Mouse (Mus musculus) adrenal gland, adult 2 months (tissue): ENCODE measurements at regions not wholly inside any gene's neighbourhood (a gene's known extent, or its start where the extent isn't known, plus 50 kb on each side); places are given as distances from the start of the nearest gene placed in this dataset.

ENCODE experiments used
- DNase-seq: peaks from one replicate; pipeline ENCODE4 v3.0.0; 2021

- no peak for DNase-seq
These were observed 69.2 kb downstream of the Nhlrc3 start for GRCm38 (mm10) chr3:53393945-53394344.

DNA sequence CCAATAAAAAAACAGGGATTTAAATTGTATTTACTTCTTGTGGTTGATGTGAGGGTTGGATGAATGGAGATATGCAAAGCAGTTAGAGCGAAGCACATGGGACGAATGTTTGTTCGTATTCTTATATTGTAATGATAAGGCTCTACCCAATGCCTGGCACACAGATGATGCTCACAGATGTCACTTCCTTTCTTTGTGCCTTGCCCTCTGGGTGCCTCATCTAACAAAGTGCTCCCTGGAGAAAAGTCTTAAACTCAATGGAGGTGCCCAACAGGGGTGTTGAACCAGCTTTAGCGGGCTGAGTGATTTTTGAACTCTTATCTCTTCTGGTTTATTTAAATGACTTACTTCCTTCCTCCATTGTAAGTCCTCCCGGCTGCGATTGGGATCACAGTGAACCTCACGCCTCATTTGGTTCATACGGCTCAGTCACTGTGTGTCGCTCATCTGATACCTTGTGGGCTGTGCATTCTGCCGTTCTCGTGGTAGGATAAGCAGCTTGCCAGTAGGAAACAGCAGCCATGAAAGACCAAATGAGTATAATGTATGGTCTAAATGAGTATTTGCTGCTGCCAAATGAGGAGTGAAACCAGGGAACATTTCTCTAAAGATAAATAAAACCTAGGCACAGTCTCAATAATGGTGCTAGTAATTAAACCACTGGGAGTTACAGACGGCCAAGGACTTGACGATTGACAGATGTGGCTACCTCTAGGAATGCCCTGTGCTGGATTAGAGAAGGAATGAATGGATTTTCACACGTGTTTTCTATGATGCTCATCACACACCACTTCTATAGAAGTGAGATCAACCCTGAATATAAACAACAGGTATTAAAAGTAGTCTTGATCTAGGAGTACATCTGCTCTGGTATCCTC is 81.2 kb downstream of the Nhlrc3 start:
- DNase-seq: no peak

DNA sequence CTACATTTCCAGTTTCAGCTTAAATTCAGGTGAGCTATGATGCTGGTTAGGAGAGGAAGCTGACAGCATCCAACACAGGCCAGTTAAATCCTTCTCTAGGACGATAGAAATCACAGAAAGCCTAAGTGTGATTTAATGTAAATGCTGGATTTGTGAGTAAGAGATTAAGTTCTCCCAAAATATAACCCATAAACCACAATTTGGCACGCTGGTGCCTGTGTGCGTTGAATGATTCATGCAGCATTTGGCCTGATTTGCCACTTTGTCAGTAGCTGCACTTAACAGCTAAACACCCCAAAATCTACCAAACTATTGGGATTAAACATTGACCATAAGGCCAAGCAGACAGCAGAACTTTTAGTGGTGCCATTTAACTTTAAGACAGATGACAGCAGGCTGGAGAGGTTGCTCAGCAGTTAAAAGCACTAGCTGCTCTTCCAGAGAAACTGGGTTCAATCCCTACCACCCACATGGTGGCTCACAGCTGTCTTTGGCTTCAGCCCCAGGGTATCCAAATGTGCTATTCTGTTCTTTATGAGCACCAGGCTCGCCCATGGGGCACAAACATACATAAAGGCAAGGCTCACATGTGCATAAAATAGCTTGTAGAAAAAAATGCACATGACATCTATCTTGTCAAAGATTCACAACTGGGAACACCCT is 83.5 kb downstream of the Nhlrc3 start:
- DNase-seq: no peak

DNA sequence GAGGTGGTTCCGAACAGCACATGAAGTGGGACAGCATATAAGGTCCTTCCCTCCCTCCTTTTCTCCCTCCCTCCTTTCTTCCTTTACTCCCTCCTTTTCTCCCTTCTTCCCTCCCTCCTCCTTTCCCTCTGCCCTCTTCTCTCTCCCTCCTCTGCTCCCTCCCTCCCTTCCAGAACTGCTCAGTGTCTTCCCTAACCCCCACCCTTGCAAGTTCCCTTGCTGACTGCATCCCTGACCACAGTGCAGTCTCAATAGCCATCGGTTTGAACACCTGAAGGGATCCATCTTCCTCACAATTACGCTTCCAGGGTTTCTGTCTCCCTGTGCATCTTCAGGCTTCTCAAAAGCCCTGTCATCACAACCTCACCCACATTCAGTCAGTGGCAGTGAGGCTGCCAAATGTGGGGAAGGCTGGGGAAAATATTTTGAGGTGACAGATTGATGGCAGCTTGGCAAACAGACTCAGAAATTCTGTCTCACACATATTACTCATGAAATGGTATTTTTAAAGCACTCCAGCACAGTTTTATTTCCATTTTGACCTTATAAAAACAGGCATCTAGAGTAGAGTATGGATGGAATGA is 86.2 kb downstream of the Nhlrc3 start:
- DNase-seq: peak; percentile 27

GRCm38 (mm10) chr3:53372887-53373286 is 90.2 kb downstream of the Nhlrc3 start:
- DNase-seq: no peak

DNA sequence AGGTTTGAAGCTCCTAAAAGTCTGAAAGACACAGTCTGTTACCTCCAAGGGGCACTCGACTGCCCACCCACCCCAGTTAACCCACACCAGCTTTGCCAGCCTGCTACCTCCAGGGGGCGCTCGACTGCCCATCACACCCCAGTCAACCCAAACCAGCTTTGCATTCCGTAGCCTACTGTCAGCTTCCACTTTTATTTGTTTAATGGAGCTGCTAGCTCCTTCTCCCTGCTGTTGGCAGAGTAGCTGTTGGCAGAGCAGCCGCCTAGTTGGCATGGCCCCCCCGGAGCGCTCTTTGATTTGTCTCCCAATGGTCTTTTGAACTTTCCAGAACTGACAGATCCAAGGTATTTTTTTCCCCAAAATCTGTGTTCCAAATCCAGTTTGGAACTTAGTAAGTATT is 91.2 kb downstream of the Nhlrc3 start:
- peak; percentile 5 for DNase-seq

DNA sequence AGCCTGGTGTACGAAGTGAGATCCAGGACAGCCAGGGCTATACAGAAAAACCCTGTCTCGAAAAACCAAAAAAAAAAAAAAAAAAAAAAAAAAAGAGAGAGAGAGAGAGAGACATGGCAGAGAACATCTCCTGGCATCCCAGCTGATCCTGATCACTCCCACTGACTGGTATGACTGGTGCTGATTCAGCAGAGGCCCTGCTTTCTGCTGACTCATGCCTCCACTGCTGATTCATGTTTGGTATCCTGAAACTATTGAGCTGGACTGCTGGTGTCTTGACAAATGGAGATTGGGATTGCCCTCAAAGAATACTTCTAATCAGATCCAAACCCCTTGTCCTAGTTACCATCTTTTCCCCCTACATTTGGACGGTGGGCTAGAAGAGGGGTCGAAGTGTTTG is 101.9 kb downstream of the Nhlrc3 start:
- DNase-seq: no peak

DNA sequence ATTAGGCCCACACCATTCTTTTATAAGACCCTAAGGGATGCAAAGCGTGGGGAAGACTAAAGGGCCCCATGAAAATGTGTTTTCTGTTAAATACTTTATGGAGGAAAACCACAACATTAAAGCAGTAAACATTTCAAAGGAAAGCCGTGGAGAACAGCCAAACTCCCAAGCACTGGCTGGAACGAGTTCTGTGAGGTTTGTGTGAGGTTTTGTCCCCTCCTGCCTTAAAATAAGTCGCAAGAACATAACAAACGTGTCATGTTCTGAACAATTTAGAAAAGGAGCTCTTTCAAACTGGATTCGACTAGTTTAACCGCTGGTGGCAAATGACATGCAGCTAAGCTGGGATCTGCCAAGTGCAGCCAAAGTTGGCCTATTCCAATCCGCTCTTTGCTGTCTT is 109.4 kb downstream of the Nhlrc3 start:
- no peak for DNase-seq

- DNase-seq: no peak
These were observed 109.8 kb downstream of the Nhlrc3 start for GRCm38 (mm10) chr3:53353282-53353681.

DNA sequence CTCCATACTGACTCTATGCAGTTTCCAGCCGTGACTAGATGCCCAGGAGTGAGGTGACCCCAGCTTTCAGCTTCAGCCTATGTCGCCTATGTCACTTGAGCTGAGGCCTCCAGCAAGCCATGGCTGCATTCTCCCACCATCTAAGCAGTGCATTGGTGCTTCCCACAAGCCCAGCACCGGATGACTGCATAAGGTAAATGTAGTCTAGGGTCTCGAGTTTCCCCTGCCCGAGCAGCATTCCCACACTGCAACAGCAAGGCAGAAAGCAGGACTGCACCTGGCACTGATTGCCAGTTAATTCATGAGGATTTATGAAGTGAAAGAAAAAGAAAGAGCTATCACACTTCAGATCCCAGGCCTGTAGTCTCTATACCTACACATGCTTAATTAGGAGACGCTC is 119.5 kb downstream of the Nhlrc3 start:
- no peak for DNase-seq

GRCm38 (mm10) chr3:53341304-53342206 is 121.6 kb downstream of the Nhlrc3 start:
- no peak for DNase-seq

- DNase-seq: no peak
These were observed 124.6 kb downstream of the Nhlrc3 start for GRCm38 (mm10) chr3:53338571-53338970.

- peak; percentile 4 for DNase-seq
These were observed 129.1 kb downstream of the Nhlrc3 start for GRCm38 (mm10) chr3:53334051-53334450.

DNA sequence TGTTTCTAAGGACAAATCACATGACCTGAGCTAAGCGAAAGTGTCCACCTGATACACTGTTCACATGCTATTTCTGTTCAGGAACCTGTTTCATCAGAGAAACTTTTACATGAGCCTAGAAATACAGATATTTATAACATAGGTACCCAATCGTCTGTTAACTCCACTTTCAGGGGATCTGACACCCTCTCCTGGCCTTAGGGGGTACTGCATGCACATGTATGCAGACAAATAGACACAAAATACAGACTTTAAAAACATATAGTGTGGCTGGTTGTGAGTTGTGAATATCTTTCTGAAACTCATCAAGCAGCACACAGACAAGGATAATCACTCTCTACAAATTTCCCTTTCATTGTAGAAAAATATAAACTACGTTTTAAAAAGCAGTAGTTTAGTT is 133.6 kb downstream of the Nhlrc3 start:
- peak; percentile 10 for DNase-seq

GRCm38 (mm10) chr3:53327424-53327823 is 135.7 kb downstream of the Nhlrc3 start:
- DNase-seq: no peak

DNA sequence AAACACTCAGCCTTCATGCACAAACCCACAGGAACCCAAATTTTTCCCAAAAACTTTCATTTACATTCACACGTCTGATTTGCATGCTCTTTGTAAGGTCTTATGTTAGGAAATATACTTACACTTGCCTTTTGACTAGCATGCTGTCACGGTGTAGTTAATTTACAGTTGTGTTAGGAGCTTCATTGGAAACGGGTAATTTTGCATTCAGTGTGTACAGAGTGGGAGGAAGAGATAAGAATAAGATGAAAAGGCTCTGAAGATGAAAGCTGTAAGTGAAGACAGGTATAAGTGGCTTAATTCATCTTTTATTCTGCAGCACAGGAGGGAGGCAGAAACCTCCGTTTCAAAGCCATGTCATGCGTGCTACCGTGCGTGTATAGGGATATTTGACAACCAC is 136.2 kb downstream of the Nhlrc3 start:
- DNase-seq: no peak

DNA sequence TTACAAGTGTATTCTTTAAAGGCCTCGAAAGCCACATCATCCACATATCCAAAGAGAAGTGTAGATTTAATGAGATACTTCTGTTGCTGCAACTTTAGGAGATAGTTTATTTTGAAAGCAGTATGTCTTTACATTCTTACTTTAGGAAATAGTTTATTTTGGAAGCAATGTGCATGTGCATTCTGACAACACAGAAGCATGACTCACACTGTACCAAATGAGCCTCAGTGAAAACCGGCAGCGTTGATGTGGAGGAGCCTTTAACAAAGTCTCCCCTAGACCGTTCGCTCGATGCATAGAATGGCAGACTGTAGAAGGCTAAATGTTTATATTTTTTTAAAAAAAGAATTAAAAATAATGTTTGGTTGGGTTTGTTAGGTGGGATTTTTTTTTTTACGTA is 138.1 kb downstream of the Nhlrc3 start:
- no peak for DNase-seq

DNA sequence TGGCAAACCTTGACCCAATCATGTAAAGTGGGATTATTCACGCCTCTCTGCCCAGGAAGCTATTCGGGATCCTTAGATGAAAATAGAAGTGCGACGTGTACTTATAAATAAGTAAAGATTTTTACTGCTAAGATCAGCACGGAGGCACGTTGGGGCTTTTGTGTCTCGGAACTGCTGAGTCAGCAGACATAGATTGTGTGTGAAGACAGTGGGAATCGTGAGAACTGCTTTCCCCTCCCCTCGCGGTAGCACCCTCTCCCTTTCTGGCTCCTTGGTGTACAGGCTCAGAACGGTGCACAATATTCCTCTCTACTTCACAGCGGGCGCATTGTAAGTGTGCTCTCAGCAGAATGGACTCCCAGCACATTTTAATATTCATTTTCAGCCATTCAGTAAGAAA is 138.7 kb downstream of the Nhlrc3 start:
- no peak for DNase-seq

GRCm38 (mm10) chr3:53315449-53315848 is 147.7 kb downstream of the Nhlrc3 start:
- no peak for DNase-seq
